Mouse (Mus musculus) ES-CJ7 (cell line): ENCODE results near the gene Dnajc12.
"Not testable (repeated sequence)": the region's sequence is repeated elsewhere in the genome, so short reads cannot be mapped to it uniquely, and the experiment has no call there.

Experiments
- DNase-seq: peaks from one replicate; pipeline ENCODE4 v3.0.0; 2011; ENCODE audit warnings: low read depth, low spot score

Gene Dnajc12

GRCm38 (mm10) chr10:63382372-63383279 lies at the start of gene Dnajc12:
Gene Dnajc12 (plus strand): TSS chr10:63382443.
- DNase-seq: peak; percentile 98

GRCm38 (mm10) chr10:63336901-63337300 lies 45.3 kb upstream of the Dnajc12 start:
- no peak for DNase-seq

- no peak for DNase-seq
Measured at GRCm38 (mm10) chr10:63337326-63337725, 44.9 kb upstream of the Dnajc12 start.

- DNase-seq: no peak
Measured at GRCm38 (mm10) chr10:63337951-63338836, 44.0 kb upstream of the Dnajc12 start.

- peak; percentile 89 for DNase-seq
Measured at GRCm38 (mm10) chr10:63338914-63339643, 43.2 kb upstream of the Dnajc12 start.

- DNase-seq: no peak
Measured at GRCm38 (mm10) chr10:63341351-63341750, 40.9 kb upstream of the Dnajc12 start.

- DNase-seq: peak; percentile 84
Measured at GRCm38 (mm10) chr10:63344751-63345150, 37.5 kb upstream of the Dnajc12 start.

GRCm38 (mm10) chr10:63348291-63348690 lies 34.0 kb upstream of the Dnajc12 start:
- DNase-seq: peak; percentile 69

- DNase-seq: no peak
Measured at GRCm38 (mm10) chr10:63350666-63351065, 31.6 kb upstream of the Dnajc12 start.

GRCm38 (mm10) chr10:63351099-63351498 lies 31.1 kb upstream of the Dnajc12 start:
- DNase-seq: peak; percentile 55

- no peak for DNase-seq
Measured at GRCm38 (mm10) chr10:63352111-63352510, 30.1 kb upstream of the Dnajc12 start.

- peak; percentile 91 for DNase-seq
Measured at GRCm38 (mm10) chr10:63360502-63360901, 21.7 kb upstream of the Dnajc12 start.

GRCm38 (mm10) chr10:63365918-63366455 lies 16.3 kb upstream of the Dnajc12 start:
- DNase-seq: peak; percentile 97

- no peak for DNase-seq
Measured at GRCm38 (mm10) chr10:63367386-63367785, 14.9 kb upstream of the Dnajc12 start.

GRCm38 (mm10) chr10:63368041-63368440 lies 14.2 kb upstream of the Dnajc12 start:
- DNase-seq: no peak

- DNase-seq: no peak
Measured at GRCm38 (mm10) chr10:63376303-63376702, 5.9 kb upstream of the Dnajc12 start.

GRCm38 (mm10) chr10:63377468-63377867 lies 4.8 kb upstream of the Dnajc12 start:
- DNase-seq: peak; percentile 76

GRCm38 (mm10) chr10:63378948-63379680 lies 3.1 kb upstream of the Dnajc12 start:
- DNase-seq: no peak

GRCm38 (mm10) chr10:63381498-63382280 lies 554 bp upstream of the Dnajc12 start, which contains the start of gene Sirt1:
Gene Sirt1 (minus strand): TSS chr10:63381704.
- DNase-seq: peak; percentile 35

- DNase-seq: not testable (repeated sequence)
Measured at GRCm38 (mm10) chr10:63385897-63386296, 3.7 kb downstream of the Dnajc12 start.
